In the genomic region with DNA sequence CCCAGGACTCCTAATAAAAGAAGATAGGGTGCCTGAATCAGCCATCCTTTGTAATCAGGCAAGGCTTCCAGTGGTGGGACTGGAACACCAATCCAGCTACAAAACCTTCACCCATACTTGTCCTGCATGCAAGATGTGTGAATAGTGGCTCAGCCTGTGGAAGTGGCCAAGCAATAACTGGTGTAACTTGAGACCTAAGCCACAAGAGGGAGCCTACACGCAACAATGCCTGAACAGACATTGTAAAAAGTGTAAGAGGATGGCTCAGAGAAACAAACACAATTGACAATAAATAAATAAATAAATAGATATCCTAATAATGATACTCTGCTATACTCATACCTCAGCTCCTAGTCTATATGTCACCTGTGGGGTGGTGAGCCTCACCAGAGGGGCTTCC, we compare ENCODE assay signal across 9 mouse cellular contexts.
DNase-seq lines count a peak whose midpoint lies in the region; ATAC-seq and TF ChIP-seq lines count a peak whose summit lies in the region.
"Had no signal": no experiment of that assay in that cellular context is flagged by ENCODE, and none has a peak within 500 bp of the region (broad histone marks: within the 10 kb centered on the region; RNA-seq: fewer than 3 reads in every experiment).

No protein-coding gene starts in this region.

- no peak for TF ChIP-seq POLR2A in liver, adult 2 months (IDR thresholded peaks at IDR 0.05; ENCODE audit: extremely low read depth, insufficient read depth, low read length)
- TF ChIP-seq POLR2A in cerebellum, adult 2 months (IDR thresholded peaks at IDR 0.05; ENCODE audit: borderline replicate concordance, insufficient read depth, low read length), result no peak

- H3K4me2 ChIP-seq in liver, postnatal 0 days (ENCODE audit: low read depth, low read length), result no peak overlapping the region

- 21% methylated on average over 1 of the region's 1 CpGs for WGBS in liver, adult 2 months
- 38% methylated on average over 1 of the region's 1 CpGs for WGBS in liver, postnatal 0 days (ENCODE audit: insufficient replicate concordance)
- WGBS in cerebellum, adult 2 months, result 48% methylated on average over 1 of the region's 1 CpGs

- no peaks in the 10 kb centered on the region for H3K4me1 ChIP-seq in liver, adult 2 months (ENCODE audit: control insufficient read depth, insufficient read depth, low read length)
- H3K4me1 ChIP-seq in liver, postnatal 0 days (ENCODE audit: insufficient read depth), result no peaks in the 10 kb centered on the region
- H3K4me1 ChIP-seq in cerebellum, adult 2 months (ENCODE audit: control insufficient read depth, insufficient read depth, low read length), result no peaks in the 10 kb centered on the region

- H3K79me2 ChIP-seq in liver, adult 2 months (ENCODE audit: control insufficient read depth, insufficient read depth, low read length), result no peaks in the 10 kb centered on the region

- H3K36me3 ChIP-seq in liver, adult 2 months (ENCODE audit: control insufficient read depth, insufficient read depth, low read length), result no peaks in the 10 kb centered on the region
- no peaks in the 10 kb centered on the region for H3K36me3 ChIP-seq in liver, postnatal 0 days (replicated peaks; ENCODE audit: insufficient read depth, low read length)

- ATAC-seq in liver, postnatal 0 days, result no peak

- no peak overlapping the region for H3K9ac ChIP-seq in liver, adult 2 months (ENCODE audit: low read depth, low read length)
- H3K9ac ChIP-seq in liver, postnatal 0 days (replicated peaks), result no peak overlapping the region

- no peaks in the 10 kb centered on the region for H3K9me3 ChIP-seq in liver, postnatal 0 days (ENCODE audit: low read length)

- no peaks in the 10 kb centered on the region for H3K27me3 ChIP-seq in liver, adult 2 months (ENCODE audit: control insufficient read depth, insufficient read depth, low read length)
- no peaks in the 10 kb centered on the region for H3K27me3 ChIP-seq in liver, postnatal 0 days (ENCODE audit: insufficient read depth, low read length)
- H3K27me3 ChIP-seq in cerebellum, adult 2 months (ENCODE audit: control insufficient read depth, insufficient read depth, low read length), result no peaks in the 10 kb centered on the region

- no peak overlapping the region for H3K27ac ChIP-seq in liver, adult 2 months (replicated peaks; ENCODE audit: insufficient read depth, low read depth, low read length)
- H3K27ac ChIP-seq in liver, postnatal 0 days (ENCODE audit: low read depth), result no peak overlapping the region
- H3K27ac ChIP-seq in cerebellum, adult 2 months (ENCODE audit: insufficient read depth, low read length), result no peak overlapping the region

- no peak overlapping the region for H3K4me3 ChIP-seq in liver, adult 2 months (ENCODE audit: insufficient read depth, low read depth, low read length)
- H3K4me3 ChIP-seq in liver, postnatal 0 days (ENCODE audit: low read depth, low read length), result no peak overlapping the region
- no peak overlapping the region for H3K4me3 ChIP-seq in cerebellum, adult 2 months (replicated peaks; ENCODE audit: insufficient read depth, low read depth, low read length)

- TF ChIP-seq EP300 in liver, postnatal 0 days (IDR thresholded peaks at IDR 0.05; ENCODE audit: low read depth), result no peak

- TF ChIP-seq CTCF in liver, adult 2 months (IDR thresholded peaks at IDR 0.05; ENCODE audit: low read depth, low read length), result no peak
- no peak for TF ChIP-seq CTCF in liver, postnatal 0 days (IDR thresholded peaks at IDR 0.05; ENCODE audit: low read depth)
- no peak for TF ChIP-seq CTCF in cerebellum, adult 2 months (IDR thresholded peaks at IDR 0.05; ENCODE audit: borderline replicate concordance, insufficient read depth, low read depth, low read length)

- DNase-seq in liver, adult 2 months (ENCODE audit: extremely low read depth, low read depth, low spot score), result peak; percentile 19
- no peak for DNase-seq in liver, postnatal 0 days
- peak; percentile 6 for DNase-seq in embryo, embryonic 9.5 days (ENCODE audit: extremely low spot score)
- DNase-seq in layer of hippocampus, adult 9-11 months, result peak; percentile 15
- peak; percentile 23 to 49 for DNase-seq in right cerebral cortex, adult 2 months (ENCODE audit: low spot score in 2 of 2)
- DNase-seq in cerebellum, adult 2 months, result no peak
- no peak for DNase-seq in lung, postnatal 4 days
- DNase-seq in heart, adult 8-10 months (ENCODE audit: low spot score), result no peak
- DNase-seq: adrenal gland, postnatal 25 days had no signal

Comparison
In these comparisons a context has a peak if more than half of its experiments do, and no peak if none do; other contexts are left out.
1. DNase-seq: peak in liver, adult 2 months (single experiment), embryo, embryonic 9.5 days (single experiment), layer of hippocampus, adult 9-11 months (single experiment) and right cerebral cortex, adult 2 months (2 of 2); none in liver, postnatal 0 days (single experiment), cerebellum, adult 2 months (0 of 2), lung, postnatal 4 days (0 of 2) and heart, adult 8-10 months (single experiment).